Mouse (Mus musculus): ENCODE data around the gene Tbc1d22b. TPM values are rescaled to one million over a fixed set of nuclear protein-coding genes. Genes with fewer than 3 reads are reported as not detected.
A peak's percentile ranks its signal among the peaks of the same experiment; 100 is the strongest.
"Not testable (repeated sequence)": the region's sequence is repeated elsewhere in the genome, so short reads cannot be mapped to it uniquely, and the experiment has no call there.

The Tbc1d22b gene
- polyA plus RNA-seq, 1 experiment, result 26.0 TPM

DNA sequence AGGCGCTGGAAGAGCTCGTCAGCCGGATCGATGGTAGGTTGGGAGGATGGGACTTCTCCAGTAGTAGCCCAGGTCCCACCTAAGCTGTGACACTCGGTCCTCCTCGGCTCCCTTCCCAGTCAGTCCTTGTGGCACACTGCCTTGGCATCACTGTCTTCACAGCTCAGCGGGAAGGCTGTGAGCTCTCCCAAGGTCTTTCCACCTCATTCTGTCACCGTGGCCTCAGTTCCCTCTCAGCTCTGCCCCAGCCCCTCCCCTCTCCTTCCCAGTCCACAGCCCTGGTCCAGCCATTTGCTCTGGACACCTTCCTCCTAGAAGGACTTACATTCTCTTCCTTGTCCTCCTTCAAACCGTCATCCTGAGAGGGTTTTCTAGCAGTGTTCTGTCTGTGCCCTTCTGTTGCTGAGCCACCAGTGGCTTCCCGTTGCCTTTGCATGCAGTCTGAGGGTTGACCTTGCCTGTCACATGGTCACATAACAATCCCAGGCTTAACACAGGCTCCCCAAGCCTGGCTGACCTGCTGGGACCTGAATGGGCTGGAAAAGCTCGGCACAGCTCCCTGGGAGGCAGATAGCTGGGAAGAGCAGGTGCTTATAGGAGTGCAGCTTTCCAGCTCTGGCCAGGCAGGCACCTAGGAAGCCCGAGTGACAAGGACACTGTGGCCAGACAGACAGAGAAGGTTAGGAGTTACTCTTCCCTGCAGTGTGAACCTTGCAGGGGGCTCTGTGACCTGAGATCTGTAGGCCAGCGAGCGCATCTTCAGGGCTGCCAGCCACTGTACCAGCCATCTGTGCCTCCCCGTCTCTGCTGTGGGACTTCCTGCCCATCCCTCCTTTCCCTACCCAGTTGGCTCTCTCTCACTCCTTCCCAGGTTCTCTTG lies 46.5 kb downstream of the Tbc1d22b start:
- Histone ChIP-seq H3K4me3 (ENCODE audit: control insufficient read depth, low read depth, low read length) (peak overlapping the region; percentile 41), H3K27ac (ENCODE audit: control insufficient read depth, insufficient read depth, low read depth, low read length) (no peak overlapping the region), H3K36me3 (ENCODE audit: control insufficient read depth, insufficient read depth, low read length) (peaks cover 7% of the 10 kb centered on the region), H3K27me3 (ENCODE audit: control insufficient read depth, insufficient read depth, low read length) (no peaks in the 10 kb centered on the region), H3K4me1 (ENCODE audit: control insufficient read depth, insufficient read depth, low read length) (no peaks in the 10 kb centered on the region)
- no peak for TF ChIP-seq CTCF (IDR thresholded peaks at IDR 0.05; ENCODE audit: control insufficient read depth, insufficient read depth, insufficient replicate concordance, low read depth, low read length)
- TF ChIP-seq POLR2A (IDR thresholded peaks at IDR 0.05; ENCODE audit: control insufficient read depth, low read depth, low read length), result 0 out of 2 replicates have a peak, but pooled peaks have one; percentile 5

DNA sequence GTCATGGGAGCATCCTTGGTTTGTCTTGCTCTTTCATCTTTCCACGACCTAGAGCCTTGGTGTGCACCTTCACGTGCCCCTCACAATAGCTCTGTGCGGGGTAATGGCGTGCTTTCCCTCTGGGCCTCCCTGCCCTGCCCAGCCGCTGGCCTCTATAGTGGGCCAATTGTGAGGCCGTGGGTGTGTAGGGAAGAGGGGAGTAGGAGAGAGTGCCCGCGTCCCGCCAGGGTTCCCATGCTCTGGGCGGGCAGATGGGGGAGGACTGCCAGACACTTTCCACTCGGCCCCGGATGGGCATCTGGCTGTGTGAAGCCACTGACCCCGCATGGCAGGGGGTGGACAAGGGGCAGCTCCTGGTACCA lies 47.2 kb downstream of the Tbc1d22b start:
- peak overlapping the region; percentile 41 for H3K4me3 ChIP-seq (ENCODE audit: control insufficient read depth, low read depth, low read length)
- H3K27me3 ChIP-seq (ENCODE audit: control insufficient read depth, insufficient read depth, low read length), result no peaks in the 10 kb centered on the region
- TF ChIP-seq CTCF (IDR thresholded peaks at IDR 0.05; ENCODE audit: control insufficient read depth, insufficient read depth, insufficient replicate concordance, low read depth, low read length) (no peak), POLR2A (IDR thresholded peaks at IDR 0.05; ENCODE audit: control insufficient read depth, low read depth, low read length) (no peak)
- peaks cover 7% of the 10 kb centered on the region for H3K36me3 ChIP-seq (ENCODE audit: control insufficient read depth, insufficient read depth, low read length)
- no peak overlapping the region for H3K27ac ChIP-seq (ENCODE audit: control insufficient read depth, insufficient read depth, low read depth, low read length)
- no peaks in the 10 kb centered on the region for H3K4me1 ChIP-seq (ENCODE audit: control insufficient read depth, insufficient read depth, low read length)

DNA sequence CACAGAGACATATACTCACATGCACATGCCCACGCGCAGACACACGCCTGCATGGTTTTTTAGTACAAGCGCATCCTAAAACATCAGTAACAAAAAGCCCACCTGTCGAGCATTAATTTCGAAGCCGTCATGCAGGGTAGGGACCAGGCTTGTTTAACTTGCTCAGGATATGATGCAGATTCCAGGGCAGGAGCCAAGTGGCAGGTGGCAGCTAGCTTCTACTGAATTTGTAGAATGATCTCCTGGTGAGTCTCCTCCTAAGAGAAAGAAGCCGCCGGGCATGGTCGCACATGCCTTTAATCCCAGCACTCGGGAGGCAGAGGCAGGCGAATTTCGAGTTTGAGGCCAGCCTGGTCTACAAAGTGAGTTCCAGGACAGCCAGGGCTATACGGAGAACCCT lies 49.5 kb downstream of the Tbc1d22b start:
- no peaks in the 10 kb centered on the region for H3K27me3 ChIP-seq (ENCODE audit: control insufficient read depth, insufficient read depth, low read length)
- no peak overlapping the region for H3K27ac ChIP-seq (ENCODE audit: control insufficient read depth, insufficient read depth, low read depth, low read length)
- TF ChIP-seq CTCF (IDR thresholded peaks at IDR 0.05; ENCODE audit: control insufficient read depth, insufficient read depth, insufficient replicate concordance, low read depth, low read length) (no peak), POLR2A (IDR thresholded peaks at IDR 0.05; ENCODE audit: control insufficient read depth, low read depth, low read length) (no peak)
- H3K36me3 ChIP-seq (ENCODE audit: control insufficient read depth, insufficient read depth, low read length), result peaks cover 9% of the 10 kb centered on the region
- no peak overlapping the region for H3K4me3 ChIP-seq (ENCODE audit: control insufficient read depth, low read depth, low read length)
- H3K4me1 ChIP-seq (ENCODE audit: control insufficient read depth, insufficient read depth, low read length), result no peaks in the 10 kb centered on the region

DNA sequence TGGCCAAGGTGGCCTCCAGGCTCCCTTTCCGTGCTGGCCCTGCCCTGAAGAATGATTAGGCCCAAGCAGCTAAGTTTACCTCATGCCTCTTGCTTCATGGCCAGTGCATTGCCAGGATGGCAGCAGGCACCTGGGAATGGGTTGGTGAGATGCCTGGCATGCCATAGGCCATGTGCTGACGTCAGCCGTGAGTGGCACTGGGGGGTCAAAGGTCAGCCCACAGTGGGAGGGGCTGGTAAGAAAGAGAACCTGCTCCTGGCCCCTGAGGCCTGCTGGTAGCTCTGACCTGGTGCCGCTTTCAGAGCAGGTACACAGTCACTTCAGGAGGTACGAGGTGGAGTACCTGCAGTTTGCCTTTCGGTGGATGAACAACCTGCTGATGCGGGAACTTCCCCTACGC lies 50.0 kb downstream of the Tbc1d22b start:
- Histone ChIP-seq H3K36me3 (ENCODE audit: control insufficient read depth, insufficient read depth, low read length) (peaks cover 7% of the 10 kb centered on the region), H3K4me3 (ENCODE audit: control insufficient read depth, low read depth, low read length) (no peak overlapping the region), H3K27ac (ENCODE audit: control insufficient read depth, insufficient read depth, low read depth, low read length) (no peak overlapping the region), H3K27me3 (ENCODE audit: control insufficient read depth, insufficient read depth, low read length) (no peaks in the 10 kb centered on the region), H3K4me1 (ENCODE audit: control insufficient read depth, insufficient read depth, low read length) (no peaks in the 10 kb centered on the region)
- no peak for TF ChIP-seq CTCF (IDR thresholded peaks at IDR 0.05; ENCODE audit: control insufficient read depth, insufficient read depth, insufficient replicate concordance, low read depth, low read length)
- no peak for TF ChIP-seq POLR2A (IDR thresholded peaks at IDR 0.05; ENCODE audit: control insufficient read depth, low read depth, low read length)

DNA sequence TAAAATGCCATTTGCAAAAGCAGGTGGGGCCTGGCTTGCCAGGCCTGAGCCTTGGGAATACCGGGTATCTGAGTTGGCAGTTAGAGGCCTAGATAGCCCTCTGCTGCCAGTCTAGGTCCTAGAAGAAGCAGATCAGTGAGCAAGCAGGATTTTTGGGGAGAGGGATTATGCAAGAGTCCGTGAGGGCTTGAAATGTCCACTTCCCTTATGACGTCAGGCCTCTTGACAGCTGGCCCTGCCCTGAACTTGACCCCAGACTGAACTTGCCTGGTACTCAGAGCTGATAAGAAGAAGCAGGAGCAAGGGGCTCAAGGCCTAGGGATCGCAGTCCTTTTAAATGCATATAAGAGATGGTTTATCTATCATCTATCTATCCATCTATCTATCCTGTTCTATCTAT lies 51.8 kb downstream of the Tbc1d22b start:
- Histone ChIP-seq H3K36me3 (ENCODE audit: control insufficient read depth, insufficient read depth, low read length) (peaks cover 3% of the 10 kb centered on the region; the same call in 1 of the 2 replicates), H3K4me3 (ENCODE audit: control insufficient read depth, low read depth, low read length) (no peak overlapping the region)
- no peak for TF ChIP-seq POLR2A (IDR thresholded peaks at IDR 0.05; ENCODE audit: control insufficient read depth, low read depth, low read length)
- no peak for TF ChIP-seq CTCF (IDR thresholded peaks at IDR 0.05; ENCODE audit: control insufficient read depth, insufficient read depth, insufficient replicate concordance, low read depth, low read length)

DNA sequence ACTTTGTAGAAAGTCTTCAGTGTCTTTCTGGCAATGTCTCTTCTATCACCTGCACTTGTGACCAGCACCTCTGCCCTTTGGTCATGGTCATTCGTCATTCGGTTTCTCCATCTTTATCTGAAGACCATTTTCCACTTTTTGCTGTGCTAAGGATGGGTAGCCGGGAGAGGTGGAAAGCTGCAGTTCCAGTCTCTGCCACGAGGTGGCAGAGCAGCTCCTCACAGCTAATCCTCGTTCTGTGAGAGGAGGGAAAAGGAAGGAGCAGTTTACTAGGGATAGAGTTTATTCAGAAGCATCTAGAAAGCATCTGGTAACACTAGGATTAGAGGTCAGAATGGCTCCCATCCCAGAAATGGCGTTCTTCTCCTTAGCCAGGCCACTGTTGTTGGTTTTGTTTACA lies 53.7 kb downstream of the Tbc1d22b start:
- H3K36me3 ChIP-seq (ENCODE audit: control insufficient read depth, insufficient read depth, low read length), result peaks cover 3% of the 10 kb centered on the region; the same call in 1 of the 2 replicates
- TF ChIP-seq POLR2A (IDR thresholded peaks at IDR 0.05; ENCODE audit: control insufficient read depth, low read depth, low read length) (no peak), CTCF (IDR thresholded peaks at IDR 0.05; ENCODE audit: control insufficient read depth, insufficient read depth, insufficient replicate concordance, low read depth, low read length) (peak; percentile 83; the same call in 1 of the 2 replicates)
- no peaks in the 10 kb centered on the region for H3K27me3 ChIP-seq (ENCODE audit: control insufficient read depth, insufficient read depth, low read length)
- H3K27ac ChIP-seq (ENCODE audit: control insufficient read depth, insufficient read depth, low read depth, low read length), result no peak overlapping the region
- H3K4me1 ChIP-seq (ENCODE audit: control insufficient read depth, insufficient read depth, low read length), result no peaks in the 10 kb centered on the region
- no peak overlapping the region for H3K4me3 ChIP-seq (ENCODE audit: control insufficient read depth, low read depth, low read length)

More for the DNA sequence above, 51.8 kb downstream of the Tbc1d22b start:
- no peak overlapping the region for H3K27ac ChIP-seq (ENCODE audit: control insufficient read depth, insufficient read depth, low read depth, low read length)
- H3K27me3 ChIP-seq (ENCODE audit: control insufficient read depth, insufficient read depth, low read length), result no peaks in the 10 kb centered on the region
- H3K4me1 ChIP-seq (ENCODE audit: control insufficient read depth, insufficient read depth, low read length), result no peaks in the 10 kb centered on the region

DNA sequence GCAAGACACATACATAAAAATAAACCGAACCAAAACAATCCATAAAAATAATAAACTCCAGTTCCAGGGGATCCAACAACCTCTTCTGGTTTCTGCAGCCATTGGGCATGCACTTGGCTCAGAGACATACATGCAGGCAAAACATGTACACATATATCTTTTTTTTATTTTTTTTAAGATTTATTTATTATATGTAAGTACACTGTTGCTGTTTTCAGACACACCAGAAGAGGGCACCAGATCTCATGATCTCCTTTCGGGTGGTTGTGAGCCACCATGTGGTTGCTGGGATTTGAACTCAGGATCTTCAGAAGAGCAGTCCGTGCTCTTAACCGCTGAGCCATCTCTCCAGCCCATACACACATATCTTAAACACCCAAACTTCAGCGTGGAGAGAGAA lies 63.9 kb downstream of the Tbc1d22b start:
- not testable (repeated sequence) for H3K27ac ChIP-seq (ENCODE audit: control insufficient read depth, insufficient read depth, low read depth, low read length); H3K4me3 ChIP-seq (ENCODE audit: control insufficient read depth, low read depth, low read length); H3K27me3 ChIP-seq (ENCODE audit: control insufficient read depth, insufficient read depth, low read length); H3K36me3 ChIP-seq (ENCODE audit: control insufficient read depth, insufficient read depth, low read length)
- H3K4me1 ChIP-seq (ENCODE audit: control insufficient read depth, insufficient read depth, low read length), result peaks cover 11% of the 10 kb centered on the region

All from testis, adult 2 months (tissue).